Mouse (Mus musculus) hindbrain, embryonic 15.5 days (tissue): ENCODE measurements around the gene Tmem259. TPM values are rescaled to one million over a fixed set of nuclear protein-coding genes. Genes with fewer than 3 reads are reported as not detected.

Experiments used
- ATAC-seq: fragments of 200-750 bp; cut with Nextera tagmentation; 2 replicates; pipeline ENCODE4 v1.8.0; 2017; ENCODE audit warnings: low read depth, moderate number of reproducible peaks, moderate TSS enrichment; ENCODE audit not compliant: low FRiP score
- H3K27ac ChIP-seq: fragments of 300-500 bp; sonication (generic); replicated peaks from 2 replicates; pipeline ENCODE4 v1.5.1; 2015; ENCODE audit warnings: mild to moderate bottlenecking, inconsistent platforms
- H3K27me3 ChIP-seq: fragments of 300-500 bp; sonication (generic); 2 replicates; pipeline ENCODE4 v1.6.1; 2015; ENCODE audit warnings: control low read depth, inconsistent platforms
- H3K36me3 ChIP-seq: fragments of 300-500 bp; sonication (generic); 2 replicates; pipeline ENCODE4 v1.6.1; 2015; ENCODE audit warnings: control low read depth, inconsistent platforms
- H3K4me1 ChIP-seq: fragments of 300-500 bp; sonication (generic); replicated peaks from 2 replicates; pipeline ENCODE4 v1.6.1; 2015; ENCODE audit warnings: control low read depth, inconsistent platforms
- H3K4me2 ChIP-seq: fragments of 300-500 bp; sonication (generic); 2 replicates; pipeline ENCODE4 v1.6.1; 2015; ENCODE audit warnings: moderate library complexity, mild to moderate bottlenecking, inconsistent platforms
- H3K4me3 ChIP-seq: fragments of 300-500 bp; sonication (generic); 2 replicates; pipeline ENCODE4 v1.5.1; 2015; ENCODE audit warnings: mild to moderate bottlenecking, inconsistent platforms
- H3K9ac ChIP-seq: fragments of 300-500 bp; sonication (generic); 2 replicates; pipeline ENCODE4 v1.6.1; 2015; ENCODE audit warnings: inconsistent platforms
- H3K9me3 ChIP-seq: fragments of 300-500 bp; sonication (generic); 2 replicates; pipeline ENCODE4 v1.6.1; 2016; ENCODE audit warnings: control low read depth, inconsistent platforms
- WGBS: fragments of 180-500 bp; shearing (Covaris S2); methylation state at CpG from one replicate; pipeline ENCODE4 v1.1.7; 2015; 5-methylcytosine and 5-hydroxymethylcytosine counted together
- polyA plus RNA-seq: library from polyadenylated mRNA; unstranded; fragments of >200 nt; fragmentation: Nextera tagmentation; extraction: Ambion mirVana; gene quantifications from 2 replicates; pipeline ENCODE4 v1.2.1, GENCODE M21; 2015

The Tmem259 gene
- polyA plus RNA-seq, 1 experiment from 2014 or later, result 27.3 TPM

- no peak overlapping the region for H3K27ac ChIP-seq
- ATAC-seq, result no peak
- no peak overlapping the region for H3K4me3 ChIP-seq
- 84% methylated on average over 9 of the region's 9 CpGs for WGBS
- 0 out of 2 replicates have a peak, but pooled peaks cover 2% of the 10 kb centered on the region for H3K27me3 ChIP-seq
- no peak overlapping the region for H3K4me2 ChIP-seq
- H3K4me1 ChIP-seq, result peaks cover 3% of the 10 kb centered on the region
- no peak overlapping the region for H3K9ac ChIP-seq
- peaks cover 8% of the 10 kb centered on the region for H3K36me3 ChIP-seq
- H3K9me3 ChIP-seq, result no peaks in the 10 kb centered on the region
These were observed 28.4 kb downstream of the Tmem259 start for GRCm38 (mm10) chr10:79955691-79956090.

- Histone ChIP-seq H3K27me3 (0 out of 2 replicates have a peak, but pooled peaks cover 2% of the 10 kb centered on the region), H3K27ac (no peak overlapping the region), H3K4me3 (no peak overlapping the region), H3K36me3 (peaks cover 17% of the 10 kb centered on the region), H3K4me2 (no peak overlapping the region), H3K9ac (no peak overlapping the region), H3K9me3 (no peaks in the 10 kb centered on the region), H3K4me1 (no peaks in the 10 kb centered on the region)
- ATAC-seq, result no peak
- 87% methylated on average over 6 of the region's 6 CpGs for WGBS
These were observed 30.2 kb downstream of the Tmem259 start for GRCm38 (mm10) chr10:79953946-79954345.

- Histone ChIP-seq H3K36me3 (peaks cover 20% of the 10 kb centered on the region), H3K4me3 (no peak overlapping the region), H3K27ac (no peak overlapping the region), H3K27me3 (no peaks in the 10 kb centered on the region), H3K9me3 (no peaks in the 10 kb centered on the region), H3K4me2 (no peak overlapping the region), H3K4me1 (peaks cover 12% of the 10 kb centered on the region), H3K9ac (no peak overlapping the region)
- no peak for ATAC-seq
- 84% methylated on average over 17 of the region's 18 CpGs for WGBS
These were observed 33.5 kb downstream of the Tmem259 start for GRCm38 (mm10) chr10:79950661-79951060.

GRCm38 (mm10) chr10:79949873-79950272 is 34.3 kb downstream of the Tmem259 start:
- Histone ChIP-seq H3K4me1 (peaks cover 16% of the 10 kb centered on the region), H3K4me3 (no peak overlapping the region), H3K4me2 (no peak overlapping the region), H3K27ac (no peak overlapping the region), H3K9ac (no peak overlapping the region), H3K27me3 (no peaks in the 10 kb centered on the region), H3K9me3 (no peaks in the 10 kb centered on the region), H3K36me3 (peaks cover 20% of the 10 kb centered on the region)
- WGBS, result 96% methylated on average over 4 of the region's 4 CpGs
- ATAC-seq, result no peak

GRCm38 (mm10) chr10:79947502-79947901 is 36.6 kb downstream of the Tmem259 start:
- peaks cover 20% of the 10 kb centered on the region for H3K36me3 ChIP-seq
- 65% methylated on average over 6 of the region's 6 CpGs for WGBS
- no peak overlapping the region for H3K27ac ChIP-seq
- no peaks in the 10 kb centered on the region for H3K27me3 ChIP-seq
- H3K4me2 ChIP-seq, result no peak overlapping the region
- peaks cover 16% of the 10 kb centered on the region for H3K4me1 ChIP-seq
- H3K9me3 ChIP-seq, result no peaks in the 10 kb centered on the region
- no peak overlapping the region for H3K9ac ChIP-seq
- ATAC-seq, result no peak
- H3K4me3 ChIP-seq, result no peak overlapping the region

- no peaks in the 10 kb centered on the region for H3K9me3 ChIP-seq
- WGBS, result 18% methylated on average over 7 of the region's 7 CpGs
- H3K4me1 ChIP-seq, result peaks cover 16% of the 10 kb centered on the region
- no peak overlapping the region for H3K4me3 ChIP-seq
- H3K27ac ChIP-seq, result no peak overlapping the region
- peaks cover 20% of the 10 kb centered on the region for H3K36me3 ChIP-seq
- H3K4me2 ChIP-seq, result no peak overlapping the region
- no peak for ATAC-seq
- H3K9ac ChIP-seq, result no peak overlapping the region
- no peaks in the 10 kb centered on the region for H3K27me3 ChIP-seq
These were observed 37.3 kb downstream of the Tmem259 start for GRCm38 (mm10) chr10:79946752-79947322.

- ATAC-seq, result no peak
- WGBS, result 20% methylated on average over 16 of the region's 16 CpGs
- H3K36me3 ChIP-seq, result peaks cover 12% of the 10 kb centered on the region
- no peak overlapping the region for H3K4me3 ChIP-seq
- no peak overlapping the region for H3K9ac ChIP-seq
- H3K27ac ChIP-seq, result no peak overlapping the region
- no peaks in the 10 kb centered on the region for H3K9me3 ChIP-seq
- no peaks in the 10 kb centered on the region for H3K27me3 ChIP-seq
- H3K4me1 ChIP-seq, result peaks cover 16% of the 10 kb centered on the region
- no peak overlapping the region for H3K4me2 ChIP-seq
These were observed 38.5 kb downstream of the Tmem259 start for GRCm38 (mm10) chr10:79945507-79946234.

GRCm38 (mm10) chr10:79943471-79943901 is 40.6 kb downstream of the Tmem259 start:
- ATAC-seq, result no peak
- Histone ChIP-seq H3K4me1 (peaks cover 16% of the 10 kb centered on the region), H3K9me3 (no peaks in the 10 kb centered on the region), H3K36me3 (peaks cover 2% of the 10 kb centered on the region; the same call in 1 of the 2 replicates), H3K27ac (no peak overlapping the region), H3K27me3 (no peaks in the 10 kb centered on the region), H3K4me2 (no peak overlapping the region), H3K4me3 (no peak overlapping the region), H3K9ac (no peak overlapping the region)
- WGBS, result 76% methylated on average over 9 of the region's 9 CpGs

- ATAC-seq, result no peak
- H3K27me3 ChIP-seq, result no peaks in the 10 kb centered on the region
- no peak overlapping the region for H3K4me3 ChIP-seq
- WGBS, result 92% methylated on average over 1 of the region's 1 CpGs
- H3K9ac ChIP-seq, result no peak overlapping the region
- H3K27ac ChIP-seq, result no peak overlapping the region
- H3K4me1 ChIP-seq, result peaks cover 19% of the 10 kb centered on the region
- H3K4me2 ChIP-seq, result no peak overlapping the region
- H3K9me3 ChIP-seq, result no peaks in the 10 kb centered on the region
- peaks cover 2% of the 10 kb centered on the region; the same call in 1 of the 2 replicates for H3K36me3 ChIP-seq
These were observed 41.1 kb downstream of the Tmem259 start for GRCm38 (mm10) chr10:79942988-79943387.

GRCm38 (mm10) chr10:79940749-79941148 is 43.4 kb downstream of the Tmem259 start:
- Histone ChIP-seq H3K4me3 (no peak overlapping the region), H3K9me3 (no peaks in the 10 kb centered on the region), H3K27ac (no peak overlapping the region), H3K9ac (no peak overlapping the region), H3K4me2 (no peak overlapping the region), H3K36me3 (no peaks in the 10 kb centered on the region), H3K4me1 (peaks cover 27% of the 10 kb centered on the region), H3K27me3 (no peaks in the 10 kb centered on the region)
- no peak for ATAC-seq
- WGBS, result 71% methylated on average over 7 of the region's 7 CpGs

- H3K27me3 ChIP-seq, result no peaks in the 10 kb centered on the region
- ATAC-seq, result no peak
- H3K4me2 ChIP-seq, result no peak overlapping the region
- H3K9ac ChIP-seq, result no peak overlapping the region
- WGBS, result 39% methylated on average over 11 of the region's 11 CpGs
- H3K4me3 ChIP-seq, result no peak overlapping the region
- no peaks in the 10 kb centered on the region for H3K36me3 ChIP-seq
- H3K9me3 ChIP-seq, result no peaks in the 10 kb centered on the region
- peaks cover 36% of the 10 kb centered on the region for H3K4me1 ChIP-seq
- H3K27ac ChIP-seq, result no peak overlapping the region
These were observed 46.2 kb downstream of the Tmem259 start for GRCm38 (mm10) chr10:79937775-79938526.

GRCm38 (mm10) chr10:79936911-79937441 is 47.2 kb downstream of the Tmem259 start:
- H3K27ac ChIP-seq, result no peak overlapping the region

More at GRCm38 (mm10) chr10:79936911-79937441, 47.2 kb downstream of the Tmem259 start:
- H3K4me3 ChIP-seq, result no peak overlapping the region
- H3K4me2 ChIP-seq, result peak overlapping the region; percentile 27; the same call in 1 of the 2 replicates
- ATAC-seq, result no peak
- 0 out of 2 replicates have a peak overlapping the region, but pooled peaks have one; percentile 23 for H3K9ac ChIP-seq
- H3K4me1 ChIP-seq, result peaks cover 46% of the 10 kb centered on the region
- H3K27me3 ChIP-seq, result no peaks in the 10 kb centered on the region
- WGBS, result 31% methylated on average over 27 of the region's 27 CpGs
- H3K9me3 ChIP-seq, result no peaks in the 10 kb centered on the region
- H3K36me3 ChIP-seq, result 0 out of 2 replicates have a peak, but pooled peaks cover 1% of the 10 kb centered on the region
